Mouse (Mus musculus) ovary, adult 2 months (tissue): Measurements from ENCODE around the gene Itga4. TPM values are rescaled to one million over a fixed set of nuclear protein-coding genes. Genes with fewer than 3 reads are reported as not detected.

Source experiments
- polyA plus RNA-seq: library from polyadenylated mRNA; depleted of rRNA; stranded (reverse); fragments of >200 nt; gene quantifications from 2 replicates; pipeline ENCODE4 v1.2.3, GENCODE M21; 2012; rRNA removed

Itga4 gene
- polyA plus RNA-seq = 1.3 and 1.4 TPM in 2 replicates

GRCm38 (mm10) chr2:79255192-79256000 is at the start of gene Itga4:
TSS of gene Itga4 (plus strand) at chr2:79255426.

Other genes starting within 250 kb of the Itga4 start
- gene Neurod1, start 201.3 kb downstream of the Itga4 start, polyA plus RNA-seq = not detected in 2 replicates
- 0.62 and 0.82 TPM in 2 replicates for gene Cerkl, start 201.4 kb downstream of the Itga4 start, polyA plus RNA-seq